Mouse (Mus musculus): ENCODE results near the gene Nav3. TPM values are rescaled to one million over a fixed set of nuclear protein-coding genes. Genes with fewer than 3 reads are reported as not detected.
"Not testable (repeated sequence)": the region's sequence is repeated elsewhere in the genome, so short reads cannot be mapped to it uniquely, and the experiment has no call there.

Gene Nav3
- polyA plus RNA-seq, 1 experiment = not detected

DNA sequence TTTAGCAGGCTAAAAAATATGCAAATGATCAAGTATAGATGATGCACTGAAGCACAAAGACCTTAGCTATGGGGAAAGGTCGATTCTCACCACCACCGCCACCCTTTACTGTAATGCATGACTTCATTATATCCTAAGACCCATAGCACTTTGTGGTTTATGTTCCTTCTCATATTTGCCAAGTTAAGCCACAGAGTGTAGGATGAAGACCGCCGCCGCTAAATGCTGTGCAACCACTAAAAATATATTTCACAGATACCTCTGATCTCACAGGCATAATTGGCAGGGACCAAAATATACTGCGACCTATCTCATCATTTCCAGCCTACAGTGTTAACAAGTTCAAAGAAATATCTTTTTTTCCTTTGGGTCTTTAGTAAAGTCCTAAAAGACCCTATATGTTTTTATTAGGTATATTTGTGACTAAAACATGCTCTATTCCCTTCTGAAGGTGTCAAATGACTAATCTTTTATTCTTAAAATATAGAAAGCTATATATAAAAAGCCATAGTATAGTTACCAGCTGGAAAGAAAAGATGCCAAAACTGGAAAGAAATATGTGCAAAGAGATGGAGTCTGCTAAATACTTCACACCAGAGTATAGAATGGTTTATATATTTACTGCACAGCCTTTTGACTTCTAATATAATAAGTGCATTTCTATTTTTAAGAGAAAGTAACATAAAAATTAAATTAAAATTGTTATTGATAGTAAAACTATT, 69.4 kb downstream of the Nav3 start:
- Histone ChIP-seq H3K27ac (ENCODE audit: insufficient read depth, low read depth, low read length) (no peak overlapping the region), H3K4me3 (ENCODE audit: insufficient read depth, low read length) (no peak overlapping the region), H3K4me1 (ENCODE audit: control insufficient read depth, insufficient read depth, low read length) (no peaks in the 10 kb centered on the region)
- TF ChIP-seq CTCF (IDR thresholded peaks at IDR 0.05; ENCODE audit: low read depth, low read length) (no peak), POLR2A (IDR thresholded peaks at IDR 0.05; ENCODE audit: borderline replicate concordance, low read depth, low read length) (no peak)

DNA sequence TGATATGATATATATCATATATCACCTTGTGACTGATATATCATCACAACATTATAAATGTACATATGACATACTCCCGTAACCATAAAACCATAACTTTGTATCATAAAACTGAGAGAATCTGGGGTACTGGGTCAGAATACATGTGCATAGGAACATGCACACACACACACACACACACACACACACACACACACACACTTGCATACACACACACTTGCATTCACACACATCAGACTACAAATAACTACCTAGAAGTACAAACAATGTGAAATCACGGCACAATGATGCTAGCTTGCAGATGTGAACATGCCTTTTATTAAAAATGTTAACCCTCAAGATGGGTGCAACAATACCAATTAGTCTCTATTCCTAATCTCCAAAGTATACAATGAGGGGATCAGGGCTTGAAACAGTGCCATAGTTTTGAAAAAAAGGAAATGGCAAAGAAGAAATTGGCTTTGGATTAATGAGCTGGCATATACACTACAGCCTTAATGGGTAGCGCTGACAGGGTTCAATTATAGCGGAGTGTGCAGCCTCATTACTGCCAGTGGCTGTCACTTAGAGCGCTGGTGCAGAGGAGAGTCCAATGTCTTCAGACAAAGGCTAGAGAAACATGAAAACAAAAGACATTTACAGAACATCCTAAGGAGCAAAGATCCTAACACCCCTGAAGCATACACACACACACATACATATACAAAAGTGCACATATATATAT, 72.3 kb downstream of the Nav3 start:
- not testable (repeated sequence) for H3K4me3 ChIP-seq (ENCODE audit: insufficient read depth, low read length); H3K27ac ChIP-seq (ENCODE audit: insufficient read depth, low read depth, low read length); H3K4me1 ChIP-seq (ENCODE audit: control insufficient read depth, insufficient read depth, low read length)

DNA sequence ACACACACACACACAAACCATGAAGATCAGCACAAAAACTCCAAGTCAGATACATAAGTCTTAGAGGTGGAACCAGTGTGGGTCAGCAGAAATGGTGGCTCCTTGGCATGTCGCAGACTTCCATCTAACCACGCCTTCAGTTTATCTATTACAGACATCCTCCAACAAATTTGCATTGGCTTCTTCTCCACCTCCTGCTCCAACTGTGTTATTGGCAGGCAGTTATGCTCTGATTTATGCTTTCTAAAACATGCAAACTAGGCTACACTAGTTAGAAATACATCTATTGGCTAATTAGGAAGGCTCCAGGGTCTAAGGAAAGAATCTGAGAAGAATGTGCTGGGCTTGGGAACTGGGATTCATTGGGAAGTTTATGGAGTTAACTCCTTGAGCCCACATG, 75.2 kb downstream of the Nav3 start:
- no peaks in the 10 kb centered on the region for H3K4me1 ChIP-seq (ENCODE audit: control insufficient read depth, insufficient read depth, low read length)
- no peak for TF ChIP-seq POLR2A (IDR thresholded peaks at IDR 0.05; ENCODE audit: borderline replicate concordance, low read depth, low read length)
- TF ChIP-seq CTCF (IDR thresholded peaks at IDR 0.05; ENCODE audit: low read depth, low read length) = no peak
- no peak overlapping the region for H3K4me3 ChIP-seq (ENCODE audit: insufficient read depth, low read length)
- no peak overlapping the region for H3K27ac ChIP-seq (ENCODE audit: insufficient read depth, low read depth, low read length)

DNA sequence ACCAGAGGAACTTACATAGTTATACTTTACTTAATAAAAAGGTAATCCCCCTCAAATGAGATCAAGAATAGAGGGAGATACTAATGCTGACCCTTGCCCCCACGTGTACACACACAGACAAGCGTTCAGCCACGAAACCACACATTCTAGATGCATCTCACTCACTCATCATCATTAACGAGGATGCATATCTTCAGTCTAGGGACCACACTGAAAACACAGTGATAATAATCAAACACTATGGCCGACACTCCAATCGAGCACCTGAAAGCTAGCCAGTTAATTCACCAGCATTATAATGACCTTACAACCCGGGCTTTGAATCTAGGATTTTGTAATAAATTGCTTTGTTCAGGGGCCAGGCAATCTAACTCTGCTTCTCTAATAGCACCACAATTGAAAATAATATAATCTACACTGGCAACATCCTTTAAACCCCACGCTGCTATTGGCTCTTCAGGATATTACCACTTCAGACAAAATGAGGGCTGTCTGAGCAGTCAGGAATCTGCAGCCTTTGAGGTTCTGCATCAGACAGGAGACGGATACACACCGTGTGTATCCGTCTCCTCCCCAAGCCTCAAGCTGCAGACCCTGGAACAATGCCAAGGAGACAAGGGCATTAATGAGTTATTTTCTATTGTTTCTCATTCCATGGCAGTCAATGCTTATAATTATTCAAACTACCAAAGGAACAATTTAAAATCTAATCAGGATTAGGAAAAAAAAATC, 83.1 kb downstream of the Nav3 start:
- TF ChIP-seq CTCF (IDR thresholded peaks at IDR 0.05; ENCODE audit: low read depth, low read length) = no peak
- TF ChIP-seq POLR2A (IDR thresholded peaks at IDR 0.05; ENCODE audit: borderline replicate concordance, low read depth, low read length) = no peak
- no peak overlapping the region for H3K4me3 ChIP-seq (ENCODE audit: insufficient read depth, low read length)
- H3K4me1 ChIP-seq (ENCODE audit: control insufficient read depth, insufficient read depth, low read length) = no peaks in the 10 kb centered on the region
- H3K27ac ChIP-seq (ENCODE audit: insufficient read depth, low read depth, low read length) = no peak overlapping the region

DNA sequence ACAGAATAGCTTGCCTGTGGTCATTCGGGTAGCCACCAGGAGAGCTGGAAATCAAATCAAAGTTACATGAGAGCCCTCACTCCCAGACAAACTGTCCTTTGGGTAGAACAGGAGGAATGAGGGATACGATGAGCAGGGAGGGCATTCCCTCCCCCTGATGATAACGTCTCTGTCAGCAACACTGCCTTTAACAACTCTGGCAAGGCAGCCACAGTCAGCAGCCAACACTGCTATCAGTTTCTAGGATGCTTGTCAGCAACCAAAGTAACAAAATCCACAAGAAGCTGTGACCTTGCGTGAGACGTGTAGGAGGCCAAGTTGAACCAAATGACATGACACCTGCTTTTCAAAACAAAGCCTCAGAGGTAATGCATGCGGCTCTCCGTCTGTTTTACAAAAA, 103.9 kb downstream of the Nav3 start:
- Histone ChIP-seq H3K4me1 (ENCODE audit: control insufficient read depth, insufficient read depth, low read length) (no peaks in the 10 kb centered on the region), H3K27ac (ENCODE audit: insufficient read depth, low read depth, low read length) (no peak overlapping the region), H3K4me3 (ENCODE audit: insufficient read depth, low read length) (no peak overlapping the region)
- no peak for TF ChIP-seq POLR2A (IDR thresholded peaks at IDR 0.05; ENCODE audit: borderline replicate concordance, low read depth, low read length)
- no peak for TF ChIP-seq CTCF (IDR thresholded peaks at IDR 0.05; ENCODE audit: low read depth, low read length)

DNA sequence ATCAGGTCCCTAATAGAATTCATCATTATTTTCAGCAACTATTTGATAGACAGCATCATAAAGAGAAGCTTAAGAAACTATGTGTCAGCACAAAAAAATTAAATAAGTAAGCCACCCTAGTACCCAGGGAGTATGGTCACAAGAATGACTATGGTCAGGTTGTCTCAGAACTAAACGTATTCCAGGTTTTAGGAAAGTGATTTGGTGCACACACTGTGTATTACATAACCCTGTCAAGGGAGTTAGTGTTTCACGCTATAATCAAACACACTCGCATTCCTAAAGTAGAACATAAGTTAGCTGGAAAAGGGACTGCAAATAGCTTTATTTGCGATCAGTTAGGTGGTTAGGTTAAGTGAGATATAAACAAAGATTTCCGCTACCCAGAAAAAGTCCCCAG, 126.0 kb downstream of the Nav3 start:
- Histone ChIP-seq H3K4me3 (ENCODE audit: insufficient read depth, low read length) (no peak overlapping the region), H3K27ac (ENCODE audit: insufficient read depth, low read depth, low read length) (no peak overlapping the region), H3K4me1 (ENCODE audit: control insufficient read depth, insufficient read depth, low read length) (no peaks in the 10 kb centered on the region)
- TF ChIP-seq POLR2A (IDR thresholded peaks at IDR 0.05; ENCODE audit: borderline replicate concordance, low read depth, low read length) (no peak), CTCF (IDR thresholded peaks at IDR 0.05; ENCODE audit: low read depth, low read length) (no peak)

DNA sequence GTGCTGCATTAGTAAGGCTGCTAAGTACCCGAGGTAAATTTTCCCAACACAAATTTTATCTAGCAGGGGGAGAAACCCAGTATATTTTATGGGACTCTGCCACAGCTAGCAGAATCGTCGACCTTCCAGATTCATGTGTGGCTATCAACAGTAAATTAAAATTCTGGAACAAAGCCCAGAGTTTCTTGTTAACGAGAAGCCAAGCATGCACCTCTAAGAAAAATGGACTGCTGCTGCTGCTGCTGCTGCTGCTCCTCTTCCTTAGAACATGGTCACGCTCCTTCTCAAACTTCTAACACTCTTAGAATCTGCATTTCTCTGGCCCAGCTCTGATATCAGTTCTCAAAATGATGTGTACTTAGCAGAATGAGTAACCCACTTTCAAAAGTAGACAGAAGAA, 126.4 kb downstream of the Nav3 start:
- Histone ChIP-seq H3K27ac (ENCODE audit: insufficient read depth, low read depth, low read length) (no peak overlapping the region), H3K4me3 (ENCODE audit: insufficient read depth, low read length) (no peak overlapping the region), H3K4me1 (ENCODE audit: control insufficient read depth, insufficient read depth, low read length) (no peaks in the 10 kb centered on the region)
- TF ChIP-seq CTCF (IDR thresholded peaks at IDR 0.05; ENCODE audit: low read depth, low read length) (no peak), POLR2A (IDR thresholded peaks at IDR 0.05; ENCODE audit: borderline replicate concordance, low read depth, low read length) (no peak)

DNA sequence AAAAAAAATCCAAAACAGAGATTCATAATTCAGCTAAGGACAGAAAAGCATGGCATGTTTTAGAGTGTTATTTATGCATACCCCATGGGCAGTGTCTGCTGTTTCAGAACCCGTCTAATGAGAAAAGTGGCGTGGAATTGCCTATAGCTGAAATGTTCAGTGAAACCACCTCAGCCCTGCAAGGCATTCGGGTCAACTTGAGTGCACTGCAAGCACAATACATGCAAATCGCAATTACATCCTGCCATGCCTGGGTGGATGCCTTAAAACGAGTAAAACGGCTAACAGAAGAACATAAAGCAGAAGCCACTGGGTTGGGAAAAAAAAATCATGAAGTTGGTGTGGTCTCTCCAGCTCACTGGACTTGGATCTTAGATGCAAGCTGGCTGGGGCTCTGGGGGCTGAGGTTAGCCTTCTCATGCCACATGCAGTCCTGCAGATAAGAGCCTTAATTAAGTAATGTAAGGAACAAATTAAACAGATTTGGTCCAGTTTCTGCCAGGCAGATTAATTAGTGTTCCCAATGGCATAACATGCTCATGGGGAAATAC, 133.8 kb downstream of the Nav3 start:
- no peak for TF ChIP-seq POLR2A (IDR thresholded peaks at IDR 0.05; ENCODE audit: borderline replicate concordance, low read depth, low read length)
- TF ChIP-seq CTCF (IDR thresholded peaks at IDR 0.05; ENCODE audit: low read depth, low read length) = no peak
- no peaks in the 10 kb centered on the region for H3K4me1 ChIP-seq (ENCODE audit: control insufficient read depth, insufficient read depth, low read length)
- H3K27ac ChIP-seq (ENCODE audit: insufficient read depth, low read depth, low read length) = no peak overlapping the region
- H3K4me3 ChIP-seq (ENCODE audit: insufficient read depth, low read length) = no peak overlapping the region

DNA sequence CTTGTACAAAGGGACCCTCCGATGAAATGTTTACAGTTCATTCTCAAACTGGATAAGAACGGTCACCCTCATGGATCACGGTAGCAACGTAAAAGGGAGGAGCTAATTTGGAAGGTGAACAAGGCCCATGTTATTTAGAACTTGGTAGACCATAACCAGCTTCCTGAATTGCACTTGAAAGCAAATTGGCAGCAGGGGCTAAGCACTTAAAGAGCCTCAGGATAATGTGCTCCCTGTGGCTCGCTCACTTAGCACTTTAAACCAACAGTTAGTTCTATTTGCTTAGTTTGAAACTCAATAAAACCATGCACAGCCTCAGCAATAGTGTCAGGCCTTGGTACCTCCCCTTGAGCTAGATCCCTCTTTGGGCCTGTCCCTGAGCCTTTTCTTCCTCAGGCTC, 138.7 kb downstream of the Nav3 start:
- no peak for TF ChIP-seq CTCF (IDR thresholded peaks at IDR 0.05; ENCODE audit: low read depth, low read length)
- TF ChIP-seq POLR2A (IDR thresholded peaks at IDR 0.05; ENCODE audit: borderline replicate concordance, low read depth, low read length) = no peak
- H3K27ac ChIP-seq (ENCODE audit: insufficient read depth, low read depth, low read length) = no peak overlapping the region
- no peak overlapping the region for H3K4me3 ChIP-seq (ENCODE audit: insufficient read depth, low read length)

DNA sequence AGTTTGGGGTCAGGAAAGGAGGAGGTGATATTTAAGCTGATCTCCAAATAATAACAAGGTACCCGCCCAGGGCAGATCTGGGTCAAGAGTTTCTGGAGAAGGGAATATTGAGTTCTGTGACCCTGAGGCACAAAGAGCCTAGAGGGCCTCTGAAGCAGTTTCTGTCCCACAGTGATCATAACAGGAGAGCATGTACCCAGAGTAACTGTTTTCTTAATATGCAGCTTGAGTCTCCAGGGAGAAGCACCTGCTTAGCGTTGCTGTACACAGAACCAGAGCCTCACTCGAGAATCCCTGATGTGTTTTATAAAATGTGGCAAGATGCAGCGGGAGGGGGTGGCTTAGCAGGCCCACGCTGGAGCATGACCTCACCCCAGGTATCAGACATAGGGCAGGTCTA, 141.5 kb downstream of the Nav3 start:
- Histone ChIP-seq H3K27ac (ENCODE audit: insufficient read depth, low read depth, low read length) (no peak overlapping the region), H3K4me3 (ENCODE audit: insufficient read depth, low read length) (no peak overlapping the region), H3K4me1 (ENCODE audit: control insufficient read depth, insufficient read depth, low read length) (no peaks in the 10 kb centered on the region)
- TF ChIP-seq CTCF (IDR thresholded peaks at IDR 0.05; ENCODE audit: low read depth, low read length) (no peak), POLR2A (IDR thresholded peaks at IDR 0.05; ENCODE audit: borderline replicate concordance, low read depth, low read length) (no peak)

More for the DNA sequence above, 138.7 kb downstream of the Nav3 start:
- H3K4me1 ChIP-seq (ENCODE audit: control insufficient read depth, insufficient read depth, low read length) = no peaks in the 10 kb centered on the region
